Mouse (Mus musculus) heart, adult 9 months (tissue): ENCODE measurements around the gene Aftph.

Experiments used
- DNase-seq, 2 experiments: peaks; one replicate each; pipeline ENCODE4 v3.0.0; 2022; ENCODE audit warnings: low spot score in 2 of 2

The Aftph gene

DNA sequence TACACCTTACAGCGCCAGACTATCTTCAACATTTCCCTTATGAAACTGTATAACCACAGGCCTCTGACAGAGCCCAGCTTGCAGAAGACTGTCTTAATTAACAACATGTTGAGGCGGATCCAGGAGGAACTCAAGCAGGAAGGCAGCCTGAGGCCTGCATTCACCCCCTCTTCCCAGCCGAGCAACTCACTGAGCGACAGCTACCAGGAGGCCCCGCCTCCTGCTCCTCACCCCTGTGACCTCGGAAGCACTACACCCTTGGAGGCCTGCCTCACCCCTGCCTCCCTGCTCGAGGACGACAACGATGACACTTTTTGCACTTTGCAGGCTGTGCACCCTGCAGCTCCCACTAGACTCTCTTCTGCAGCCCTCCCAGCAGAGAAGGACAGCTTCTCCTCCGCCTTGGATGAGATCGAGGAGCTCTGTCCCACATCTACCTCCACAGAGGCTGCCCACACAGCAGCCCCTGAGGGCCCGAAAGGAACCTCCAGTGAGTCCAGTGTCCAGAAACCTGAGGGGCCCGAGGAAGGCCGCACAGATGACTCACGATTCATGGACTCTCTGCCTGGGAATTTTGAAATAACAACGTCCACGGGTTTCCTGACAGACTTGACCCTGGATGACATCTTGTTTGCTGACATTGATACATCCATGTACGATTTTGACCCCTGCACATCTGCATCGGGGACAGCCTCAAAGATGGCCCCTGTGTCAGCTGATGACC is 93.3 kb downstream of the Aftph start:
- DNase-seq, result no peak

DNA sequence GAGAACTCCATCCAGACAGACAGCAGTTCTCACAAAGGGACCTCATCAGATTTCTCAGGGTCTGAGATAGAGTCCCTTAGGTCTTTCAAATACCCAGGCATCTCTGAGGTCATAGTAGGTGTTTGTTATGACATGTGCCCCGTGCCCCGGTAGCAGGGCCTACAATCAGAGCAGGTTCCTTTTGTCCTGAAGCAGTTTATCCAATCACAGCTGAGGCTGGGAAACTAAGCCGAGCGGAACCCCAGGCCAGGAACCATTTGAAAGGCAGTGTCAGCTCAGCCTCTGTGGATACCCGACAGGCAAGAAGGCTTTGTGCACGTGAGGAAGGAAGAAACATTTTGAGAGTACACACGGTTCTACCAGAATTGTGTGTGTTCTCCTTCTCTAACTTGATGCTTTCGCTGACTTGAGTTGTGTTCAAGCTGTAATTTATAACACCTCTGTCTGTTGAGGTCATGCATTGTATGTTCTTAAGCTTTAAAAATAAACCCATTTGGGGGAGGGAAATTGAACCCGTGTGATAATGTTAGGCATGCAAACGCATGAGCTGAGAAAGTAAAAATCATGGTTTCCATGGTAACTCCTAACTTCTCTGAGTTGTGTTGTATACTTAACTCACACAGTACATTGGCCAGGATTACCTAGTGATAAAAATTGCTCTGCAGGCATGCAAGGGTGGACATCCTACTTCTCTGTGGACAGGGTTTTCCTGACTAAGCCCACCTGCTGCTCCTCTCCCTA is 94.2 kb downstream of the Aftph start:
- no peak for DNase-seq

DNA sequence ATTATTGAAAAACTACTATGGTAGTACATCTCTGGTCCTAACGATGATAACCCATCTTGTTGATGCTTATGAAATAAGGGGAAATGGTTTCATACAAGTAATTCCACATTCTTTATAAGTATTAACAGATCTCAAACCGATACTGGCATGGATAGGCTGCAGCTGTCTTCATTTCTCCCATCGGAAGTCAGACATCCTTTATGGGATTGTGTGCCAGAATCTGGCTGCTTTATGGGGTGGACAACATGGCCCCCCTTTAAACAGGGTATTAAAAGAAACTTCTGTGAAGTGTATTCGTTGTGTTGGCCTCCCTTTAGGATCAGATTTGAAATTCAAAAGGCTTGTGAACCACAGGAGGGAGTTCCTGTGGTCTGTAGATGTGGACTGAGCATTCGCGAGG is 95.2 kb downstream of the Aftph start:
- no peak for DNase-seq

DNA sequence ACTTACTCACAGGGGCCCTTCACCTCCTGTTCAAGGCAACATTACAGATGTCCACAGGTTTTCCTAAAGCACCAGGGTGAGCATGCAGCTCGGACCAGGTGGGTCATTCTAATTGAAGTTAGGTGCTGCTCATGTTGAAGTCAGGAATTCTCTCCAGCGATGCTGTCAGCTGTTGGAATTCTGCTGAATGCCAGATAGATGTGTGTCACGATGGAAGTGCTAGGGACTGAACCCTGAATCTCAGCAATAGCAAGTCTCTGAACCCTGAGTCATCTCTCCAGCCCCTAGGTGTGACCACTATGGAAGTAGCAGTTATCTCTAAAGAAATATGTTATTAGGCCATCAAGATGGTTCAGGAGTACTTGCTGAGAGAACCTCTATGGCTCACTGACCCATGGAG is 95.9 kb downstream of the Aftph start:
- no peak for DNase-seq

DNA sequence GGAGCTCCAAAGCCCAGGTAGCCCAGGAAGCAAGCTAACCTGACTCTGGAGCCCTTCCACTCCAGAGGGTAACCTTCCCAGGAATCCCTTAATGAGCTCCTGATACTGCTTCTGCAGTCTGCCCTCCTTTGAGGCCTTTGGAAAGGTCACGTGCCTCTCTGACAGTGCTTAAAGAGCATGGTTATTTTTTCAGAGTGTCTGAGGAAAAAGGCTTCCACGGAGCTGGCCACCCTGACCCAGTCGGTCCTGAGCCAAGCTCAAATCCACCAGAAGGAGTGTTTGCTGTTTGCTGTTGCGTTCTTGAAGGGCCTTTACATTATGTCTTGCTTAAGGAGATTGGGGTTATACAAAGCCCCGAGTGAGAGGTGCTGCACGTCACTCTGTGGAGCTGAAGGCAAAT is 96.5 kb downstream of the Aftph start:
- no peak for DNase-seq

DNA sequence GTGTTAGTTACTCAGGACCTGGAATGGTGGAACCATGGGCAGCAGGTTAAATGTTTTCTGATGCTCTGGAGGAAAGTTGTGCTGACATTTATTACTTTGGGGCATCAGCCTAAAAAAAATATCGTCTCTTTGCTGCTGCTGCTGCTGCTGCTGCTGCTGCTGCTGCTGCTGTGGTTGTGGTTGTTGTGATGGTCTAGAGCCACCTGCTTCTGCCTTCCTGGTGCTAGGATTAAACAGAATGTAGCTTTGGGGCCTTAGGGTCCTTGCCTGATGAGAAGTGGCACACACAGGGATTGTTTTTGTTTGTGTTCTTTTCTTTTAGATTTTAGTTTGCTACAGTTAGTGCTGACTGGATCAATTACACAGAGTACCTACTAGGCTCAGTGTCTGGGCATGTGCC is 97.2 kb downstream of the Aftph start:
- DNase-seq, result no peak

DNA sequence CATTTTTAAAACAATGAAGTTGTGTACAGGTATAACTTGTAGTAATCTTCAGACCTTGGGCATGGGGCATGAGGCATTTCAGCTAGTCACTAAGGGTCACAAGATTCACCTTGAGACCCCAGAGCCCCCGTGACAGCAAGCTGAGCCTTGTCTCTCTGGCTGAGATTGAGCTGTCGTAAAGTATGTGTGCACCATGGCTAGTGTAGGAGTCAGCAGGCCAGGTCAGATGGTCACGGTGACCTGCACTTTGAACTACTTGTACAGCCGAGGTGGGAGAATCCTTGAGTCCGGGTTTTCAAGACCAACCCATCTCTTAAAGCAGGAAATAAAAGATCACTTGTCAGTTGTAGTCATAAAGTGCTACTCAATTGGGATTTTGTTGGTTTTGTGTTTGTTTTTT is 98.2 kb downstream of the Aftph start:
- no peak for DNase-seq

DNA sequence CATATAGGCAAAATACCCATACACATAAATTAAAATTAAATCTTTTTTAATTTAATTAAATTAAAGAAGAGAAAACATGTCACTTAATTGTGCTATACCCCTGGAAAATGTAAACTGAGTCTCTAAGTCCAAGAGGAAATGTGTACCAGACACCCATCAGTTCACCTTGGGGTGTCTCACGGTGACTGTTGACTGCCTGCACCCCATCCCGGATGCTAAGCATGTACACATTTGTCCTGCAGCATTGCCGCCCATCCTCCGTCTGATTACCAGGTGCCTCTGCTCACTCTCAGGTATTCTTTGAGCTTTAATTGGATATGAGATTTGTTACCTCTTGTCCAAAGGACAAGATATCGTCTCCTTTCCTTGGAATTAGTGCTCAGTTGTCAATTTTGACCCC is 99.1 kb downstream of the Aftph start:
- DNase-seq, result no peak

DNA sequence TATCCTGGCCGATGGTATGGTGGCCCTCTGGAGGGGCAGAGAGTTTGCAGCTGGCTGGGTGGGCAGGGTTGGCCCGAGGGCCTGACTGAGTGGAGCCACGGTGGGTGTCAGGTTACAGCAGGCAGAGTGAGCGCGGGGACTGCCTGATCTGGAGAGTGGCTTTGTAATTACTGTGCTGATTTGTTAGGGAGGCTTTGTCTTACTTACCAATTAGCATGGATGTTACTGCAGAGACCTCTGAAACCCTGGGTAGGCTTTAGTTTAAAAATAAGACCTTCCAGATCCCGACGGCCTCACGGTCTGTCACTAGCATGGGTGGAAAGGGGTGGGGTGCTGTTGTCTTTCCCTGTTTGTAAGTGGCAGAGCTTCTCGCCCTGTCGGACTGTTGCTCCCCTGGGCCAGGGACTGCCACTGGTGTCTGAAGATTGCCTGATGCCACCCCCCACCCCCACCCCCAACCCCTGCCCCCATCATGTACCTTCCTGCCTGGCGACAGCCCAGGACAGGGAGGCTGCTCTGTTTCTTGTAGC is 101.4 kb downstream of the Aftph start:
- peak; percentile 47 to 50 for DNase-seq

DNA sequence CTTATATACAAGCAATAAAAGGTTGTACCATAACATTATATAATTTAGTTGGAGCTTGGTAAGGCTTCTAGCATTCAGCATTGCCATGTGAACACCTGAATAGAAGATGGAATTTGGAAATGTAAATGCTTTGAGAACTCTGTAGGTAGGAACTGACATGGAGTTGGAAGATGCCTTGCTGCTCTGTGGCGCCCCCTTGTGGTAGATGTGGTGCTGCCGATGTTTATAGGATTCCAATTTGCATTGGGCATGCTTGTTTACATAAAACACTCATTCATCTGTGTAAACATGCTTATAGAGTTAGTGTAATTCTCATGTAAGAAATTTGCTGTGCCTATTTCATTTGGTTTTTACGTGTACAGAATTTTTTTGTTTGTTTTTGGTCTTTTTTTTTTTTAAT is 102.5 kb downstream of the Aftph start:
- peak in 1 of 2 experiments; percentile 70 for DNase-seq

DNA sequence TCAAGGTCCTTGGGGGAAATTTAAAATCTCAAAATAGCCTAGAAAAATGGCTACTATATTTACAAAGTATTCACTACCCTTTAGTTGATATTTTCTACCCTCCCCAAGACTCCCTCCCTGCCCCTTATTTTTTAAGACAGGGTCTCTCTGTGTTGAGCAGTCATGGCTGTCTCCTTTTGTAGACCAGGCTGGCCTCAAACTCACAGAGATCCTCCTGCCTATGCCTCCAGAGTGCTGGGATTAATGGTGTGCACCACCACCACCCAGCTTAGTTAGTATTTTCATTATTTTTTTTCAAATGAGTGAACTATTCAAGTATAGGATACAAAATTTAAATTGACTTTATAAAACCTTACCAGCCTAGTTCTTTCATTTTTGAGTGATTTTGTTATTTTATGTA is 104.3 kb downstream of the Aftph start:
- DNase-seq, result no peak

DNA sequence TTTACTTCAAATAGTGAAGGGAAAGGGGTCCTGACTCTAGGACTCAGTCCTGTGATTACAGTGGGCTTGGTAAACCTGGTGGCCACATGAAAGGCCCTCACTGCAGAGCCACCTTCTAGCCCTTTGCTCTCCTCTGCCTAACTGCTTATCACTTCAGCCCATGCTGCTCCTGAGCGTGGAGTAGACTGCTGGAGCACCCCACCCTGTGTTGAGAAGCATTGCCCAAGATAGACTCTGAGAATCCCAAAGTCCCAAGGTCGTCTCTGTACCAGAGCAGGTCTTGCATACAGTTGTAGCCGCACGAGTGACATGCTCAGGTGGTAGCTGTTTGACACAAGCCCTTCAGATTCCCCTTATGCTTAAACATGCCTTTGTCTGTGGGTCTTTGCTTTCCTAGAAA is 105.3 kb downstream of the Aftph start:
- DNase-seq, result no peak

DNA sequence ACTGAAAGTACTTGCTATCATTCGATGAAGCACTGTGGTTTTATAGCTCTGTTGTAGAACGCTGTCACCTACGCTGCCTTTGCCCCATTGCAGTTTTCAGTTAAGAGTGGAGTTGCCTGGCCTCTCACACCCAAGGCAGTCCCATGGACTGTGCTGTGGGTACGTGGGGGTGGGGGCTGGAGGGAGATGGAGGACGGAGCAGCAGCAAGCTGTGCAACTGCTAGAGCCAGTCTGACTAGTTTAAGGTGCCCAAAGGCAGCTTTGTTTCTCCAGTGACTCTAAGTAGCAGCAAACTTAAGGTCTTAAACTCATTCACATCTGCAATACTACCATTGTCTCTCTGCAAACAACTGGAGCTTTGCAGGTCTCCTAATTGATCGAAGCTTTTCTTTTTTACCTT is 105.7 kb downstream of the Aftph start:
- no peak for DNase-seq
